Mouse (Mus musculus) liver, embryonic 16.5 days (tissue): ENCODE results near the gene Amhr2. TPM values are rescaled to one million over a fixed set of nuclear protein-coding genes. Genes with fewer than 3 reads are reported as not detected.

Experiments
- ATAC-seq: fragments of 200-750 bp; cut with Nextera tagmentation; 2 replicates; pipeline ENCODE4 v1.8.0; 2017; ENCODE audit warnings: low read depth, mild to moderate bottlenecking, moderate number of reproducible peaks, moderate library complexity
- H3K27ac ChIP-seq: fragments of 300-500 bp; sonication (generic); 2 replicates; pipeline ENCODE4 v1.5.1; 2014; ENCODE audit warnings: mild to moderate bottlenecking, low read length
- H3K27me3 ChIP-seq: fragments of 300-500 bp; sonication (generic); 2 replicates; pipeline ENCODE4 v1.6.1; 2014; ENCODE audit warnings: low read depth, low read length, mixed read lengths; ENCODE audit not compliant: control insufficient read depth, insufficient read depth
- H3K36me3 ChIP-seq: fragments of 300-500 bp; sonication (generic); 2 replicates; pipeline ENCODE4 v1.6.1; 2014; ENCODE audit warnings: mild to moderate bottlenecking; ENCODE audit not compliant: control insufficient read depth, insufficient read depth
- H3K4me1 ChIP-seq: fragments of 300-500 bp; sonication (generic); 2 replicates; pipeline ENCODE4 v1.6.1; 2014; ENCODE audit warnings: low read depth, low read length, mixed read lengths; ENCODE audit not compliant: control insufficient read depth
- H3K4me2 ChIP-seq: fragments of 300-500 bp; sonication (generic); 2 replicates; pipeline ENCODE4 v1.6.1; 2014; ENCODE audit warnings: low read depth, low read length, mixed read lengths
- H3K4me3 ChIP-seq: fragments of 300-500 bp; sonication (generic); 2 replicates; pipeline ENCODE4 v1.5.1; 2014; ENCODE audit warnings: low read depth, mild to moderate bottlenecking, low read length
- H3K9ac ChIP-seq: fragments of 300-500 bp; sonication (generic); 2 replicates; pipeline ENCODE4 v1.6.1; 2014; ENCODE audit warnings: low read depth, low read length
- H3K9me3 ChIP-seq: fragments of 300-500 bp; sonication (generic); replicated peaks from 2 replicates; pipeline ENCODE4 v1.6.1; 2016; ENCODE audit warnings: low read length; ENCODE audit not compliant: control insufficient read depth
- WGBS: fragments of 180-500 bp; shearing (Covaris S2); extraction: QIAGEN DNeasy Blood & Tissue Kit; methylation state at CpG from one replicate; pipeline ENCODE4 v1.1.7; 2014; ENCODE audit not compliant: insufficient replicate concordance; 5-methylcytosine and 5-hydroxymethylcytosine counted together
- polyA plus RNA-seq: library from polyadenylated mRNA; unstranded; fragments of >200 nt; fragmentation: Nextera tagmentation; extraction: Ambion mirVana; gene quantifications from 2 replicates; pipeline ENCODE4 v1.2.1, GENCODE M21; 2015

Amhr2 gene
- polyA plus RNA-seq, 1 experiment from 2014 or later, result 0.04 TPM

GRCm38 (mm10) chr15:102471727-102472126 lies 26.6 kb downstream of the Amhr2 start:
- no peak overlapping the region for H3K27ac ChIP-seq
- peaks cover 6% of the 10 kb centered on the region for H3K4me1 ChIP-seq
- H3K4me2 ChIP-seq, result peak overlapping the region; percentile 72
- H3K36me3 ChIP-seq, result peaks cover 40% of the 10 kb centered on the region
- peak overlapping the region; percentile 94 for H3K4me3 ChIP-seq
- ATAC-seq, result no peak
- H3K9me3 ChIP-seq, result peaks cover 2% of the 10 kb centered on the region; the same call in 1 of the 2 replicates
- no peaks in the 10 kb centered on the region for H3K27me3 ChIP-seq
- no peak overlapping the region; the same call in 1 of the 2 replicates for H3K9ac ChIP-seq

DNA sequence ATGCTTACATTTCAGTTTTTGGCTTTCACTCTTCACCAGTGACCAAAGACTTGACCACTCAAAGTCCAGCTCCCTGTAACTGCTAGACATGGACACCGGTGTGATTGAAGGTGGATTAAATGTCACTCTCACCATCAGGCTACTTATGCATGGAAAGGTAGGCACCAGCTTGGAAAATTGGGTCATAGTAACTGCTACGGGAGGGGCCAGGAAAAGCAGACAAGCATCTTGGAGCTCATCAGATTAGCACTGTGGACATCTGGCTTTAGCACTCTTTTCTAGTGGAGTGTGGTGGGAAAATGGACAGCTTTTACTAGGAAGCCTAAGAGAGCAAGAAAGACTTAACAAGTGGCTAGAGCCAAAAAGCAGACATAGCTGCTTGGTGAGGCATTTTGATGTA lies 28.1 kb downstream of the Amhr2 start:
- Histone ChIP-seq H3K4me3 (no peak overlapping the region), H3K27me3 (no peaks in the 10 kb centered on the region), H3K36me3 (peaks cover 44% of the 10 kb centered on the region), H3K27ac (0 out of 2 replicates have a peak overlapping the region, but pooled peaks have one; percentile 11), H3K9ac (no peak overlapping the region), H3K9me3 (peaks cover 2% of the 10 kb centered on the region; the same call in 1 of the 2 replicates), H3K4me2 (no peak overlapping the region), H3K4me1 (peaks cover 6% of the 10 kb centered on the region)
- ATAC-seq, result no peak
- WGBS, result 66% methylated on average over 2 of the region's 2 CpGs

DNA sequence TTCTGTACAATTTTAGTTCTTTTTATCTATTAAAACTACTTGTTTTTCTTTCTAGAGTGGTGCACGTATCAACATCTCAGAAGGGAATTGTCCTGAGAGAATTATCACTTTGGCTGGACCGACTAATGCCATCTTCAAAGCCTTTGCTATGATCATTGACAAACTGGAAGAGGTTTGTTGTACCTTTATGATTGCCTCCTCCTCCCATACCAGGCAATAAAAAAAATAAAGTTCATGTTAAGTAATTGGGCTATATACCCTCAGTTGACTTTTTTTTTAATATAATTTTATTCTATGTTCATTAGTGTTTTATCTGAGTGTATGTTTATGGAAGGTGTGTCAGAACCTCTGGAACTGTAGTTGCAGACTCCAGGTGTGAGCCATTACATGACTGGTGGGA lies 29.4 kb downstream of the Amhr2 start:
- Histone ChIP-seq H3K27me3 (no peaks in the 10 kb centered on the region), H3K4me3 (no peak overlapping the region), H3K4me2 (no peak overlapping the region), H3K36me3 (peaks cover 45% of the 10 kb centered on the region), H3K9ac (no peak overlapping the region), H3K27ac (no peak overlapping the region), H3K4me1 (peaks cover 6% of the 10 kb centered on the region), H3K9me3 (no peaks in the 10 kb centered on the region)
- no peak for ATAC-seq
- WGBS, result 85% methylated on average over 2 of the region's 2 CpGs

DNA sequence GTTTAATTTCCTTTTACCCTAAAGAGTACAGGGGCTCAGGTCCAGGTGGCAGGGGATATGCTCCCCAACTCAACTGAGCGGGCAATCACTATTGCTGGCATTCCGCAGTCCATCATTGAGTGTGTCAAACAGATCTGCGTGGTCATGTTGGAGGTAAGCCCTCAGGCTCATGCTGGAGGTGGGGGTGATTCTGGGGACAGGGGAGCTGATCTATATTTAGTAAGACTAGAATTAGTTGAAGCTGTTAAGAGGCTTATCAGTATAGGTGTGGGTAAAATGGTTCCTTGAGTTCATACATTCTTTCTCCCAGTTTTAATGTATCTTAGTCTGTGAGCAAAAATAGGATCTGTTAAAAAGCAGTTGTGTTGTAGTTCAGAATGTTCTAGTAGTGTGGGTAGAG lies 38.0 kb downstream of the Amhr2 start:
- H3K9ac ChIP-seq, result no peak overlapping the region
- WGBS, result 92% methylated on average over 3 of the region's 3 CpGs
- no peak overlapping the region for H3K4me2 ChIP-seq
- no peaks in the 10 kb centered on the region for H3K4me1 ChIP-seq
- H3K4me3 ChIP-seq, result no peak overlapping the region
- H3K27me3 ChIP-seq, result no peaks in the 10 kb centered on the region
- no peak overlapping the region for H3K27ac ChIP-seq
- peaks cover 67% of the 10 kb centered on the region for H3K36me3 ChIP-seq
- no peak for ATAC-seq
- no peaks in the 10 kb centered on the region for H3K9me3 ChIP-seq

GRCm38 (mm10) chr15:102485853-102486252 lies 40.7 kb downstream of the Amhr2 start:
- Histone ChIP-seq H3K36me3 (peaks cover 74% of the 10 kb centered on the region), H3K4me2 (no peak overlapping the region), H3K4me3 (no peak overlapping the region), H3K27me3 (no peaks in the 10 kb centered on the region), H3K27ac (no peak overlapping the region), H3K9ac (no peak overlapping the region), H3K9me3 (no peaks in the 10 kb centered on the region), H3K4me1 (no peaks in the 10 kb centered on the region)
- 88% methylated on average over 12 of the region's 12 CpGs for WGBS
- no peak for ATAC-seq

- no peak overlapping the region for H3K4me3 ChIP-seq
- no peaks in the 10 kb centered on the region for H3K9me3 ChIP-seq
- H3K27ac ChIP-seq, result no peak overlapping the region
- H3K9ac ChIP-seq, result no peak overlapping the region
- no peak overlapping the region for H3K4me2 ChIP-seq
- H3K4me1 ChIP-seq, result no peaks in the 10 kb centered on the region
- no peaks in the 10 kb centered on the region for H3K27me3 ChIP-seq
- 73% methylated on average over 1 of the region's 1 CpGs for WGBS
- ATAC-seq, result no peak
- H3K36me3 ChIP-seq, result peaks cover 77% of the 10 kb centered on the region
Measured at GRCm38 (mm10) chr15:102487664-102488063, 42.5 kb downstream of the Amhr2 start.

GRCm38 (mm10) chr15:102498322-102498721 lies 53.2 kb downstream of the Amhr2 start:
- 89% methylated on average over 3 of the region's 3 CpGs for WGBS
- no peaks in the 10 kb centered on the region for H3K9me3 ChIP-seq
- H3K4me2 ChIP-seq, result no peak overlapping the region
- H3K9ac ChIP-seq, result no peak overlapping the region
- peaks cover 70% of the 10 kb centered on the region for H3K36me3 ChIP-seq
- H3K27me3 ChIP-seq, result no peaks in the 10 kb centered on the region
- H3K4me3 ChIP-seq, result no peak overlapping the region
- no peaks in the 10 kb centered on the region for H3K4me1 ChIP-seq
- ATAC-seq, result no peak
- no peak overlapping the region for H3K27ac ChIP-seq

DNA sequence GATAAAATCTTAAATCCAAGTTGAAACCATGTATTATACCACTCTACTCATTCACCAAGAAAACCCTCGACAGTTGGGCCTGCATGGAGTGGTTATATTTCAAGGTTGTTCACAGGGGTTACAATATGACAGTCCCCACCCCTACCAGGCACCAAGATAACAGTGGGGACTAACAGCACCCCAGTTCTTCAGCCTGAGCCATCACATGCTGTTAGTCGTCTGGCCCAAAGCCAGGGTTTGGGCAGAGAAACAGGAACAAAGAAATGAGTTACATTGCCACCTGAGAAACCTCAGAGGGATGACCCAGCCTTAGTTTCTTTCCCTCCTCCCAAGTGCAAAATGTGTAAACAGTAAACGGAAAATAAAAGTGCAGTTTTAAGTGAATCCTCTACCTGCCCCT lies 54.2 kb downstream of the Amhr2 start:
- 67% methylated on average over 3 of the region's 3 CpGs for WGBS

DNA sequence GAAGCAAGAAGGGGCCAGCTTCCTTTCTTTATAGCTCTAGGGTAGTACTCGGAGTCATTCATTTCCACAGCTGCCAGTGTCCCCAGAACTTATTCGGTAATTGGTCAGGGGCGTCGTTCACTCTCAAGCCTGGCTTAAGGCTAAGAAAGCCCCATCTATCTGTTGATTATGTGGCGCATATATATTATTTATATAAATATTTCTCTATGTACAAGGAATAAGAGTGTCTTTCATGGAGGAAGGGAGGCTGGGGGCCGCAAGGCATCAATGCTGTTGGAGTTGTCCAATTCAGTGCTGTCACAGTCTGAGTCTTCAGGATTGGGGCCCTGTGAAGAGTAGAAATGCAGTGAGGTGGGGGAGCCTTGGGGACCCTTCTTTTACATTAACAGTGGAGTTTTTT lies 54.7 kb downstream of the Amhr2 start:
- WGBS, result 89% methylated on average over 6 of the region's 6 CpGs
- H3K9me3 ChIP-seq, result no peaks in the 10 kb centered on the region
- H3K4me1 ChIP-seq, result no peaks in the 10 kb centered on the region
- ATAC-seq, result no peak
- H3K27me3 ChIP-seq, result no peaks in the 10 kb centered on the region
- H3K9ac ChIP-seq, result no peak overlapping the region
- no peak overlapping the region for H3K27ac ChIP-seq
- H3K4me3 ChIP-seq, result no peak overlapping the region
- no peak overlapping the region for H3K4me2 ChIP-seq
- peaks cover 65% of the 10 kb centered on the region for H3K36me3 ChIP-seq

More for the DNA sequence above, 54.2 kb downstream of the Amhr2 start:
- Histone ChIP-seq H3K9ac (no peak overlapping the region), H3K4me3 (no peak overlapping the region), H3K9me3 (no peaks in the 10 kb centered on the region), H3K27ac (no peak overlapping the region), H3K4me1 (no peaks in the 10 kb centered on the region), H3K36me3 (peaks cover 68% of the 10 kb centered on the region), H3K27me3 (no peaks in the 10 kb centered on the region), H3K4me2 (no peak overlapping the region)
- no peak for ATAC-seq
